Mouse (Mus musculus) left cerebral cortex, postnatal 10 days (tissue): ENCODE results near the gene Prr23a3. TPM values are rescaled to one million over a fixed set of nuclear protein-coding genes. Genes with fewer than 3 reads are reported as not detected.

Source experiments
- DNase-seq, 2 experiments: peaks; one replicate each; pipeline ENCODE4 v3.0.0; 2021 to 2022; ENCODE audit warnings: low spot score in 2 of 2, mixed read lengths in 1 of 2; ENCODE audit errors: extremely low spot score in 1 of 2
- intact Hi-C: fragments of 180-260 bp; cut with DNase I; formaldehyde crosslinking; loops from one replicate; pipeline ENCODE4 v1.15.1; 2025
- total RNA-seq, 2 experiments: library from RNA; stranded (reverse); gene quantifications; 2 replicates each; pipeline ENCODE4 v1.2.3; 2021

Prr23a3 gene
- not detected for total RNA-seq

GRCm38 (mm10) chr9:98864571-98864970, at the start of gene Prr23a3:
Gene Prr23a3 (plus strand): TSS chr9:98864767.
- DNase-seq, result no peak
- intact Hi-C loops, result no loop called here

GRCm38 (mm10) chr9:98816066-98816465, 48.5 kb upstream of the Prr23a3 start:
- intact Hi-C loops, result no loop called here
- no peak for DNase-seq

- no peak for DNase-seq
- intact Hi-C loops, result no loop called here
Measured at GRCm38 (mm10) chr9:98817592-98817991, 47.0 kb upstream of the Prr23a3 start.

GRCm38 (mm10) chr9:98818971-98819370, 45.6 kb upstream of the Prr23a3 start:
- intact Hi-C loops, result no loop called here
- DNase-seq, result no peak

GRCm38 (mm10) chr9:98819481-98819880, 45.1 kb upstream of the Prr23a3 start:
- intact Hi-C loops, result no loop called here
- DNase-seq, result no peak

- intact Hi-C loops, result no loop called here
- DNase-seq, result no peak
Measured at GRCm38 (mm10) chr9:98820461-98820860, 44.1 kb upstream of the Prr23a3 start.

- intact Hi-C loops, result no loop called here
- no peak for DNase-seq
Measured at GRCm38 (mm10) chr9:98821067-98821466, 43.5 kb upstream of the Prr23a3 start.

GRCm38 (mm10) chr9:98823805-98824204, 40.8 kb upstream of the Prr23a3 start:
- no peak for DNase-seq
- intact Hi-C loops, result no loop called here

GRCm38 (mm10) chr9:98829508-98829907, 35.1 kb upstream of the Prr23a3 start:
- DNase-seq, result no peak
- intact Hi-C loops, result no loop called here

- no peak for DNase-seq
- intact Hi-C loops, result no loop called here
Measured at GRCm38 (mm10) chr9:98837537-98838074, 27.0 kb upstream of the Prr23a3 start.

GRCm38 (mm10) chr9:98842117-98842516, 22.4 kb upstream of the Prr23a3 start, which contains the start of gene Prr23a1:
Gene Prr23a1 (plus strand): TSS chr9:98842503.
- intact Hi-C loops, result no loop called here
- no peak for DNase-seq

- DNase-seq, result peak in 1 of 2 experiments; percentile 27
- intact Hi-C loops, result no loop called here
Measured at GRCm38 (mm10) chr9:98856210-98856609, 8.4 kb upstream of the Prr23a3 start, which contains the start of gene Prr23a2. Gene Prr23a2 (plus strand): TSS chr9:98856494.

- DNase-seq, result no peak
- intact Hi-C loops, result no loop called here
Measured at GRCm38 (mm10) chr9:98863463-98863862, 1.1 kb upstream of the Prr23a3 start.

GRCm38 (mm10) chr9:98901486-98901885, 36.9 kb downstream of the Prr23a3 start:
- intact Hi-C loops, result no loop called here
- DNase-seq, result no peak

- no peak for DNase-seq
- intact Hi-C loops, result no loop called here
Measured at GRCm38 (mm10) chr9:98902819-98903218, 38.3 kb downstream of the Prr23a3 start, which contains the start of gene 7420426K07Rik. Gene 7420426K07Rik (plus strand): TSS chr9:98903119.

Other genes starting within 250 kb of the Prr23a3 start
- gene Prr23a1, start 22.3 kb upstream of the Prr23a3 start, total RNA-seq, result not detected
- gene Prr23a2, start 8.3 kb upstream of the Prr23a3 start, total RNA-seq, result not detected
- gene 7420426K07Rik, start 38.4 kb downstream of the Prr23a3 start, total RNA-seq, result not detected
- gene Foxl2, start 90.5 kb downstream of the Prr23a3 start, total RNA-seq, result 1 to 10 TPM in 1 of 2 experiments, under 1 TPM in 1; 0.79 to 1.1 TPM
- 10 to 100 TPM; 34.1 to 34.3 TPM for gene Faim, start 121.6 kb downstream of the Prr23a3 start, total RNA-seq
- gene Gm1123, start 170.9 kb downstream of the Prr23a3 start, total RNA-seq, result under 1 TPM in 1 of 2 experiments, not detected in 1; 0.30 TPM